Mouse (Mus musculus) lung, postnatal 36 days (tissue): ENCODE results near the gene Fgb.

ENCODE experiments used
- DNase-seq: peaks from one replicate; pipeline ENCODE4 v3.0.0; 2022; ENCODE audit warnings: mixed read lengths

Gene Fgb

DNA sequence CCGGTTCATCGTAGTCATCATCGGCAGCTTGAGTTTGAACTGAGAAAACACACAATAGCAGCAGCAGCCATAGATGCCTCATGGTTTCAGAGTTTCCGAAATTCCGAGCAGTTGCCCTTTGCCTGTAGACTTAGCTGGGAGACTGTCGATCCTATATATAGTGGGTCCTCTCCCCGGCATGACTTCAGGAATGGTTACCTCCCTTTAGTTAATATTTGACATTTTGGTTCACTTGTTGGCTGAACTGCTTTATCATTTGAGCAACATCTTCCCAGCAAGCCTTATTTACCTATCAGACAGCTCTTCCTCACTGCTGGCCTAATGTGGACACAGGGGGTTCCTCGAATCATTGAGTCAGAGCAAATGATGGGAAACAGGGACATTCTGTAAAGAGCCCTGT, at the start of gene Fgb:
Gene Fgb, minus strand, starts transcription at position 184 of the 400 bp plus-strand sequence.
- no peak for DNase-seq

DNA sequence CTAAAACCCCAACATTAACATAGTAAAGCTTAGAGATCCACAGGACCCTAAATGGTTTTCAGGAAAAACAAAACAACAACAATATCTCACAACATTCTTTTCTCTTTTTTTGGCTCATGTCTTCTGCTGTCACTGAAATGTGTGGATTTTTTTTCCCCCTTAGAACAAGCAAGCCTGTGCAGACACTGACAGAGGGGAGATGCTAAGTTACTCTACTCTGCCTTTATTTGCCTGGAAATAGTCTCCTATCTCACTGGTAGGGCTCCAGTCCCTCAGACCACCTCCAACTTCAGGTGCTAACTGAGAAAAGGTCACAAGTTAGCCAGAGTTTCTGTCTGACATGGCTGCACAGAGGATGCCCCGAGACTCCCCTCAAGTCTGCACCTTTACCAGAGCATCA, 49.5 kb upstream of the Fgb start:
- no peak for DNase-seq

DNA sequence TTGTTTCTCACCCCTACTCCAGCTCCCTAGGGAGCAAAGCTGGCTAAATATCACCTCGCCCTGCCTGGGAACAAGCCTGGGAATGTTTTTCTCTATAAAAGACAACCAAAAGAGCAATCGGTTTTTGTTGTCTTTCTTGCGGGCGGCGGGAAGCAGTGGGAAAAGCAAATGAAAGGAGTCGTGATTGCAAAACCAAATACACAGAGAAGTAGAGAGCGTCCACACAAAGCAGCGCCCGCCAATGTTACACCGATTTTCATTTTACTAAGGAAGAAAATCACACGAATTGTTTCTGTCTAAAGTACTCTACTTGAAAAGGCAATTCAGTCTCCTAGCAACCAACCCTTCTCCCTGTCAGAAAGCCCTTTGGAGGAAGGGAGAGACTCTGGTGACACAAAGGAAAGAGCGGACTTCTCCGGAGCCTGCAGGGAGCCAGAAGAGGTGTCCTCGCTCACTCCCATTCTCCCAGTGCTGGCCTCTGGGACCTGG, 48.9 kb upstream of the Fgb start:
- DNase-seq, result peak; percentile 26

- DNase-seq, result no peak
Observed at GRCm38 (mm10) chr3:83097586-83097985, 47.9 kb upstream of the Fgb start.

DNA sequence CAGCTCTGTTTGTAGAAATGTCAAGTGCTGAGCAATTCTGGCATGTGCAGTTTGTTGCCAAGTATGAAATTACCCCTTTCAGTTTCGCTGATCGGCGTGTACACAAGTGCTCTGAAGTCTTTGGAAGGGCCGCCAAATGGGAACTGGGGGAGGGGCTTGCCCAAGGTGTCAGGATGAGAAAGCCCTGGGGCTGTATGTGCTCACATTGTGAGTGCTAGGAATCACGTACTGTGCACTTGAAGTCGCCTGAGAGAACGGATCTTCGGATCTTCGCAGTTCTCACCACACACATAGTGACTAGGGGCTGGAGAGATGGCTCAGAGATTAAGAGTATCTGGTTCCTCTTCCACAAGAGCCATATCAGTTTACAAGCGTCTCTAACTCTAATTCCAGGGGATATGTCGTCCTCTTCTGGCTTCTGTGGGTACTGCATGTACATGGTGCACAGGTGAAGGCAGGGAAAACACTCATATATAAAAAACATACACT, 30.9 kb upstream of the Fgb start:
- DNase-seq, result peak; percentile 92

DNA sequence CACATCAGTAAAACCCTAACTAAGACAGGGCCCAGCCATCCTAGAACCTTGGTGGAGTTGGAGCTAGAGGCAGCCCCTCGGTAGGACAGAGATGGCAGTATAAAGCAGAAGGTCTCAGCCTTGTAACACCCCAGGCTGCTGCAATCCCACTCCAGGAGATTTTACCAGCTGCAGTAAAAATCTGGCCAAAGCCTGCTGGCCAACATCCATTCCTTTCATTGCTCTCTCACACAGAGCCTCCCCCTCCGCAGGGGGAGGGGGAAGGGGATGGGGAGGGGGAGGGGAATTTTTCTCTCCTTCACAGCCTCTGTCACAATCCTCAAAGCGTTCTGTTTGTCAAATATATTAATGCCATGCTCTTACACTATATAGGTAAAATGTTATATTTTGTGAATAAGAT, 26.9 kb upstream of the Fgb start:
- DNase-seq, result peak; percentile 49

- no peak for DNase-seq
Observed at GRCm38 (mm10) chr3:83070231-83070630, 20.6 kb upstream of the Fgb start.

DNA sequence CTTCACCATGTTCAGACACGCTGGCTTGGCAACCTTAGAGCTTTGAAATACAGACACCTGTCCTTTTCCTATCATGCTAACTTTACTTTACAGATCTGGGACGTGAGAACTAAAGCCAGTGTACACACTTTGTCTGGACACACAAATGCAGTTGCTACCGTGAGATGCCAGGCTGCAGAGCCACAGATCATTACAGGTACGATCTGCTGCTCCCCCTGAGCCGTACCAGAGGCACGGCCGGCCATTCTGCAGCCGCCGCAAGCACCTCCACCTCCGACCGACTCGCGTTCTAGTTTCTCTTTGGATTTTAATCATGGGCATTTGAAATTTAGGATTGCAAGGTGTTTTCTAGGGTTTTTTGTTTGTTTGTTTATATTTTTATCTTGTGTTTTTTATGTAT, 19.2 kb upstream of the Fgb start:
- DNase-seq, result no peak

- DNase-seq, result peak; percentile 81
Observed at GRCm38 (mm10) chr3:83067920-83068319, 18.3 kb upstream of the Fgb start.

DNA sequence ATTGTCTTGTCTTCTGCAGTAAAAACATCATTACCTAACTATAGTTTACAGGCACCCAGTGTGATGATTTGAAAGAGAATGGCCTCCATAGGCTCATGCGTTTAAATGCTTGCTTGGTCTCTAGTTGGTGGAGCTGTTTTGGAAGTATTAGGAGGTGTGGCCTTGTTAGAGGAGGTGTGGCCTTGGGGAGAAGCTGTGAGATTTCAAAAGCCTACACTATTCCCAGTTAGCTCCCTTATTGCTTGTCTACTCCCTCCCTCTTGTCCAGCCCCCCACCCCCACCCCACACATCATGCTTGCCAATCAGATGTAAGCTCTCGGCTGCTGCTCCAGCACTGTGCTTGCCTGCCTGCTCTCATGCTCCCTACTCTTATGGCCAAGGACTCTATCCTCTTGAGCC, 7.4 kb upstream of the Fgb start:
- no peak for DNase-seq

GRCm38 (mm10) chr3:83055281-83056038, 5.8 kb upstream of the Fgb start, which contains the start of gene Plrg1:
TSS of gene Plrg1 (plus strand) at chr3:83055522.
- peak; percentile 97 for DNase-seq

- DNase-seq, result no peak
Observed at GRCm38 (mm10) chr3:83054759-83055158, 5.1 kb upstream of the Fgb start.

DNA sequence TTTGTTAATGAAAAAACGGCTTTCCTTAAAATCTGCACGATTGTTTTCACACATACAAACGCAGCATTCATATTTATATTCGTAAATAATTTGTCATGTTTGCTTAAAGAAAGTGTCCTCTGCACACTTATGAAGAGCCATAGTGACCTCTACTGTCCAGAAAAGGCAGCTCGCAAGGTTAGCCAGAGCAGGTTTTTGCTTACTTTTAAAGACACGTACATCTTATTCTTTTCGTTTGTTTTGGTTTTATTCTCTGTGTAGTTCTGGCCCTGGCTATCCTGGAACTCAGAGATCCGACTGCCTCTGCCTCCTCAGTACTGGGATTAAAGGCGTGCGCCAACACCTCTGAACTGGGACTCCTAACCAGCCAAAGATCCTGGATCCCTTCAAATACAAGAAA, 4.1 kb upstream of the Fgb start:
- DNase-seq, result peak; percentile 74

DNA sequence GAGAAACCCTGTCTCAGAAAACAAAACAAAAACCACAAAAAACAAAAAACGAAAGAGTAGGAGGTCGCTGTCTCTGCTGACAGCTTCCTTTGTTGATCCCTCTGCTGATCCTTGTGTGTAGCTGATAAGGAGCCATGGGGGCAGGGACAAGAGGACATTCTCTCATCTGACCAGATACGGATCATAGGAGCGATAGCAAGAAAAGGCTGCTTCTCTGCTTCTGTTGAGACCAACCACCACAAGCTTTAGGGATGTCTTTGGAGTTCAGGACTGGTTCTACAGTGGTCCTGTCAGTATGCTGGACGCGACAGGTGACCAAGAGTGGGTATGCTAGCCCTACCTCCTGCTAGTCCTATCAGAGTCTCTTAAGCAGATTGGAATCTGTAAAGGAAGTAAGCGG, 3.5 kb upstream of the Fgb start:
- DNase-seq, result no peak

- DNase-seq, result no peak
Observed at GRCm38 (mm10) chr3:83052102-83052501, 2.4 kb upstream of the Fgb start.

DNA sequence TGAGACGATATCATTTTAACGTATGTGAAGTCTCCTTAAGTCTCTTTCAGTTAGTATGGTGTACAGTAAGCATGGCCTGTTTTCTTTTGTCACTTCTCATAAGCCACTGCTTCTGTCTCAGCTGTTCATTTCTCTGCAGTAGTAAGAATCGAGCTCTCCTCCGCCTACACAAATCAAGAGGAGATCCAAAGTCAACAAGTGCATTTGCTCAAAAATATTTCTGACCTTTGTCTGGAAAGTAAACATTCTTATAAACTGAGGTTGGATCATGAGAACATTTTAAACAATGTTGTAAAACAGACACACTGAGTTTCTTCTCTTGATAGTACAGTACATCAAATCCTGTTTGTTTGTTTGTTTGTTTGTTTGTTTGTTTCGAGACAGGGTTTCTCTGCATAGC, 998 bp upstream of the Fgb start:
- DNase-seq, result no peak

DNA sequence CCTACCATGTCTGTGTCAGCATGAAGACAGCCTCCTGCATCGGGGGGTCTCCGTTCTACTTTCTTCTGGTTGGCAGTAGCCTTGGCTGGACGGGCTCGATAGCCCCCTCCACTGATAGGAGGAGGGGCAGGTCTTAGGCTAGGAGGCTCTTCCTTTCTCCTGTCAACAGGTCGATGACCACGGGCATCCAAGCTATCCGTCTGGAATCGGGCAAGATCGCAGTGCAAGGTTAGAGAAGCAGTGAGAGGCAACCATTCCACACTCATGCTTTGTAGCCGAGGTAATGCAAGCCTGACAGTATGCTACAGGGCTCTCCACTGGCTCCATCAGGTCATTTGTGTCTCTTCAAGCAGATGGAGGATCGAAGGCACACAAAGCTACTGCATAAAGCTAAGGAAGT, 3.0 kb downstream of the Fgb start:
- DNase-seq, result no peak

DNA sequence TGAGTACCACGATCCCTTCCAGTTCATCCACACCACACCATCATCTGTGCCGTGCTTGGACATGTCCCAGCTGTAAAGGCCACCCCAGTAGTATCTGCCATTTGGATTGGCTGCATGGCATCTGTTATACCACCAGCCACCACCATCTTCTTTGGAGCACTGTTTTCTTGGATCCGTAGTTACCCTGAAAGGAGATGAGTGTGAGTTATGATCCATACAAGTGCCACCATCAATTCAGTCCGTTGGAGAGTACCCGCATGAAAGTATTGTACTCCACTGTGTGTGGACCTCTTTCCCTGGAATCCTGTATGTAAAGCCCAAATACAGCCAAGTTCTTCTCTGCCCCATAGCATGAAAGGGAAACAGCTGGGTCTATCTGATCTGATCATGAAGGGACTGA, 7.2 kb downstream of the Fgb start:
- DNase-seq, result no peak

- DNase-seq, result no peak
Observed at GRCm38 (mm10) chr3:83039666-83040065, 10.0 kb downstream of the Fgb start.

DNA sequence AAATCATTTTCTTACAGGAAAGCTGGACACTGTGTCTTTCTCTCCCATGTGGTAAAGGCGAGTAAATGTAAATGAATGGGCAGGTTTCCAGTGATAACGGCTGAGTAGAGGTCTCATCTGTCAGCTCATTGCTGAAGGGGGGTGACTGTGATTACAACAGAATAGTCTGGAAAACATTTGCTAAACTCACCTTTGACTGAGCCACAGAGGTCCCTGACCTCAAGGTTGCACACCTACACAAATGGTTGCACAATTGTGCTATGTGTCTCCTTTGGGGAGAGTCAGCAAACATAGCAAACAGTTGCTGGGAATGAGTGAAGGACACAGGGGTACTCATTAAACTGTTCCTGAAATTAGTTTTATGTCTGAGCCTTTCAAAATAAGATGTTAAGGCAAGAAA, 10.8 kb downstream of the Fgb start:
- no peak for DNase-seq

DNA sequence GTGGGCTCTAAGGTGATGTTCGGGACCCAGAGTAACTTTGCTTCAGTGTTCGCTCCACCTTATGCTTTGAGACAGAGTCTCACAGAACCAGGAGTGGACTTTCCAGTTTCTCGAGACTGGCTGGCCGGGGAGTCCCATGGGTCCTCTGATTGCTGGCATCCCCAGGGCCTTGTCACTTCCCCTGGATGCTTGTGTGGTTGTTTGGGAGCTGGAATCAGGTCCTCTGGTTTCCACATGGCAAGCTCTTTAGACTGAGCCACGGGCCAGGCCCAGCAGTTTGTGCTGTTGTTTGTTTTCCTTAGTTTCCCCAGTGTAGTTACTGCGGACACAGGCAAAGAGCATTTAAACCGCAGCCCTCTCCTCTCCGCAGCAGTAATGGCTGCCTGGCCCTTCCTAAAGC, 15.9 kb downstream of the Fgb start:
- no peak for DNase-seq

DNA sequence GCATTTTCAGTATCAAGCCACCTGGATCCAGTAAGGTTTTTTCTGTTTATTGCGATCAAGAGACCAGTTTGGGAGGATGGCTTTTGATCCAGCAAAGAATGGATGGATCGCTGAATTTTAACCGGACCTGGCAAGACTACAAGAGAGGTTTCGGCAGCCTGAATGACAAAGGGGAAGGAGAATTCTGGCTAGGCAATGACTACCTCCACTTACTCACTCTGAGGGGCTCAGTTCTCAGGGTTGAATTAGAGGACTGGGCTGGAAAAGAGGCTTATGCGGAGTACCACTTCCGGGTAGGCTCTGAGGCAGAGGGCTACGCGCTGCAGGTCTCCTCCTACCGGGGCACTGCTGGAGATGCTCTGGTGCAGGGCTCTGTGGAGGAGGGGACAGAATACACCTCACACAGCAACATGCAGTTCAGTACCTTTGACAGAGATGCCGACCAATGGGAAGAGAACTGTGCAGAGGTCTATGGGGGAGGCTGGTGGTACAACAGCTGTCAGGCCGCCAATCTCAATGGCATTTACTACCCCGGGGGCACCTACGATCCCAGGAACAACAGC, 16.8 kb downstream of the Fgb start:
- DNase-seq, result no peak

- DNase-seq, result no peak
Observed at GRCm38 (mm10) chr3:83030331-83030730, 19.3 kb downstream of the Fgb start.

- DNase-seq, result no peak
Observed at GRCm38 (mm10) chr3:83027546-83028251, 22.0 kb downstream of the Fgb start.
